Mouse (Mus musculus) spleen, adult 12 weeks (tissue): ENCODE results near the gene Nckap1l.
"Not testable (repeated sequence)": the region's sequence is repeated elsewhere in the genome, so short reads cannot be mapped to it uniquely, and the experiment has no call there.

Source experiments
- DNase-seq: peaks from one replicate; pipeline ENCODE4 v3.0.0; 2022; ENCODE audit warnings: low spot score

Gene Nckap1l

GRCm38 (mm10) chr15:103453551-103454218 is at the start of gene Nckap1l:
TSS of gene Nckap1l (plus strand) at chr15:103453794.
- peak; percentile 63 for DNase-seq

GRCm38 (mm10) chr15:103405586-103405985 is 48.0 kb upstream of the Nckap1l start:
- DNase-seq = not testable (repeated sequence)

GRCm38 (mm10) chr15:103427017-103427416 is 26.6 kb upstream of the Nckap1l start:
- DNase-seq = no peak

GRCm38 (mm10) chr15:103430241-103430640 is 23.4 kb upstream of the Nckap1l start, which contains the start of gene Gtsf1:
TSS of gene Gtsf1 (minus strand) at chr15:103430470.
- DNase-seq = no peak

GRCm38 (mm10) chr15:103445966-103446365 is 7.6 kb upstream of the Nckap1l start:
- not testable (repeated sequence) for DNase-seq

- DNase-seq = no peak
Observed at GRCm38 (mm10) chr15:103448369-103448768, 5.2 kb upstream of the Nckap1l start, which contains the start of gene Gtsf2. TSS of gene Gtsf2 (minus strand) at chr15:103448469.

- no peak for DNase-seq
Observed at GRCm38 (mm10) chr15:103454449-103454848, 855 bp downstream of the Nckap1l start.

- DNase-seq = no peak
Observed at GRCm38 (mm10) chr15:103462539-103463261, 9.1 kb downstream of the Nckap1l start.

- no peak for DNase-seq
Observed at GRCm38 (mm10) chr15:103471488-103472194, 18.0 kb downstream of the Nckap1l start.

GRCm38 (mm10) chr15:103472265-103472664 is 18.7 kb downstream of the Nckap1l start:
- no peak for DNase-seq

GRCm38 (mm10) chr15:103473182-103473581 is 19.6 kb downstream of the Nckap1l start:
- DNase-seq = no peak

- DNase-seq = no peak
Observed at GRCm38 (mm10) chr15:103473769-103474168, 20.2 kb downstream of the Nckap1l start.

- no peak for DNase-seq
Observed at GRCm38 (mm10) chr15:103479080-103479606, 25.5 kb downstream of the Nckap1l start.

- no peak for DNase-seq
Observed at GRCm38 (mm10) chr15:103480129-103480528, 26.5 kb downstream of the Nckap1l start.

GRCm38 (mm10) chr15:103482488-103482887 is 28.9 kb downstream of the Nckap1l start:
- no peak for DNase-seq

- no peak for DNase-seq
Observed at GRCm38 (mm10) chr15:103484490-103484889, 30.9 kb downstream of the Nckap1l start.

GRCm38 (mm10) chr15:103485106-103485505 is 31.5 kb downstream of the Nckap1l start:
- no peak for DNase-seq

GRCm38 (mm10) chr15:103486658-103487057 is 33.1 kb downstream of the Nckap1l start:
- no peak for DNase-seq

- DNase-seq = no peak
Observed at GRCm38 (mm10) chr15:103488336-103488735, 34.7 kb downstream of the Nckap1l start.

- no peak for DNase-seq
Observed at GRCm38 (mm10) chr15:103496204-103497140, 42.9 kb downstream of the Nckap1l start.

GRCm38 (mm10) chr15:103498157-103498556 is 44.6 kb downstream of the Nckap1l start:
- no peak for DNase-seq
